Mouse (Mus musculus): ENCODE measurements at regions not wholly inside any gene's neighbourhood (a gene's known extent, or its start where the extent isn't known, plus 50 kb on each side); places are given as distances from the start of the nearest gene placed in this dataset.

DNA sequence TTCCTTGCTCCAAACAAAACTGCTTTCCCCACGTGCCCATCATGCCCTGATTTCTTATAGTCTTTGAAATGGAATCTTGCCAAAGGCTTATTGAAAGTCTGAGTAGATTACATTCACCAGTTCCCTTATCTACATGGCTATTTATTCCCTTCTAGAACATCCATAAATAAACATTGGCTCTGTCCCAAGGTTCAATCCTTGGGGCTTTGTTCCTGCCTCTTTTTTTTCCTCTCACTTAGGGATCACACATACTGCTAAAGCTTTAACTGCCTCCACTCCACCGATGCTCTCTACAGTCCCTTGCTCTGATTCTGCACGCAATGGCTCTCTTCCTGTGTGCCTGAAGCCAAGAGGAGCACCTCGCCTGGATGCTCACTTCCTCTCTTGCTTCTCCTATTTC lies 107.6 kb upstream of the Ncam1 start:
- no peaks in the 10 kb centered on the region for H3K4me1 ChIP-seq (ENCODE audit: control insufficient read depth, insufficient read depth, low read length)
- no peaks in the 10 kb centered on the region for H3K27me3 ChIP-seq (ENCODE audit: control insufficient read depth, insufficient read depth, low read length)
- WGBS, result 76% methylated on average over 4 of the region's 4 CpGs
- no peaks in the 10 kb centered on the region for H3K9me3 ChIP-seq (ENCODE audit: control insufficient read depth, low read length)
- H3K9ac ChIP-seq (ENCODE audit: low read length), result no peak overlapping the region
- no peak for ATAC-seq (ENCODE audit: insufficient read depth, low FRiP score, low TSS enrichment)
- no peak overlapping the region for H3K4me3 ChIP-seq (ENCODE audit: low read depth, low read length)
- DNase-seq (ENCODE audit: low spot score), result no peak
- H3K36me3 ChIP-seq (ENCODE audit: control insufficient read depth, insufficient read depth, low read length), result no peaks in the 10 kb centered on the region
- H3K4me2 ChIP-seq (ENCODE audit: low read depth), result no peak overlapping the region
- no peak overlapping the region for H3K27ac ChIP-seq (ENCODE audit: low read depth, low read length)

DNA sequence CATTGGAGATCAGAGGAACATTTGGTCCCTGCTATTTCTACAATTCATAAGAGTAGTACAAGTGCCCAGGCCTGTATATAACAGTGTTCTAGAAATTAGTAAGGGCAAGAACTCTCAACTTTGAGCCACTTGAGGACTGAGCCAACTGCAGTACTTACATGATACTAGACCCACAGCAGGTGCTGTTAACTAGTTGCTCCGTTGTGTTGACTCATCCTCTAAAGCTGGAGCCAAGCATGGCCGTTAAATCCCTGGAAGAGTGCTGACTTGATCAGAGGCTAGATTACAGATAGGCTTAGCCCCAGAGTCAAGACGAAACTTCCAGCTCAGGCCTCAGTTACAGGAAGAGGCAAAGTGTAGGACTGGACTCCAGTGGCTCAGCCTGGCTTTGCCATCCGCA lies 107.0 kb upstream of the Ncam1 start:
- Histone ChIP-seq H3K4me3 (ENCODE audit: low read depth, low read length) (no peak overlapping the region), H3K27me3 (ENCODE audit: control insufficient read depth, insufficient read depth, low read length) (no peaks in the 10 kb centered on the region), H3K4me2 (ENCODE audit: low read depth) (no peak overlapping the region), H3K36me3 (ENCODE audit: control insufficient read depth, insufficient read depth, low read length) (no peaks in the 10 kb centered on the region), H3K27ac (ENCODE audit: low read depth, low read length) (no peak overlapping the region), H3K9me3 (ENCODE audit: control insufficient read depth, low read length) (no peaks in the 10 kb centered on the region), H3K9ac (ENCODE audit: low read length) (no peak overlapping the region), H3K4me1 (ENCODE audit: control insufficient read depth, insufficient read depth, low read length) (no peaks in the 10 kb centered on the region)
- ATAC-seq (ENCODE audit: insufficient read depth, low FRiP score, low TSS enrichment), result no peak
- DNase-seq (ENCODE audit: low spot score), result no peak
- WGBS, result 83% methylated on average over 4 of the region's 4 CpGs

DNA sequence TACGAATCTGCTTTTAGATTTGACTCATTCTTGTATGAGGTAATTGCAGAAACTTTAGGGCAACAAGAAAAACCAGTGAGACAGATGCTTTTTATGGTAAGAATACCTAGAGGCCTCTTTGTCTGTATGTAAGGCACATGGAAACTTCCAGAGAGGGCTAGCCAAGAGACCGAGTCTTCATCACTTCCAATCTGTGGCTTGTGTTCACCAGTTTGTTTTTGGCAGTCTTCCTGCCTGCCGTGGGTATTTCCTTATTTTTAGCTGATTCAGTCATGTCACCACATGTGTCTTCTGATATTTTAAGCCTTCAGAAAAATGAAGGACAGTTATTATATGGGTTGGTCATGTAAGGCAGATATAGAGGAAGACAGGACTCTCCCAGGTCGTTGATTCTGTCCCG lies 100.2 kb upstream of the Ncam1 start:
- ATAC-seq (ENCODE audit: insufficient read depth, low FRiP score, low TSS enrichment), result no peak
- WGBS, result 88% methylated on average over 5 of the region's 5 CpGs

DNA sequence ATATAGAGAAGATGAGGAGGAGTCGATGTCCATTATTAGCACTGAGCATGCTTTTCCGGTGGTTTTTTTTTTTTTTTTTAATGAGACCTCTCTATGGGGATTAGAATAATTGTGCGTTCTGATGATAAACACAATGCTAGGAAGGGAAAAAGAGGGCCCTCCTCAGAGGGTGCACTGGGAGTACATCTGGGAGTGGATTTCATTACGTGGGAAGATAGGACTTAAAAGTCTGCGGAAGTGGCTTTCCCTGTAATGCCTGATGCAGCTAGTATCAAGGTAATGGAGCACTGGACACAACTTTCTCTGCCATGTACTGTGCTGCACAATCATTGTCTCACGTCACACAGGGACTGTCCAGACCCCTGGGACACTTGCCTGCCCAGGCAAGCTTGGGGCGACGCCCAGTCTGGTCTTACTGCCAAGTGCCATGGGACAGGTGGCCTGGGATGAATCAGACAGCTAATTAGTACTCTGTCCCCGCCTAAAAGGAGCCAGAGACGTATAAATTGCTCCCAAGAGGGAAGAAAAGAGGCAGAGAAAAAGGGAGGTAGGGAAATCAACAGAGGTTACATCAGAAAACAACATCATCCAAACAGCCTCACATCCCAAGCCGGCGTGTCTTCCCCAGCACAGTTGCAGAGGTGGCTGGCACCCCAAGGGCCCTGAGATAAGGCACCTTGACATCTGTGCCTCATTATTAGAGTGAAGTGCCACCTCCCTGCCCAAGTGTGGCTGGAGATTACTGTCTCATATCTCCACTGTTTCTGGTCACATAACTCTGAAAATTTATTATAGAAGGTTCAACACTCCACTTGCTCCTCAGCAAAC lies 86.0 kb upstream of the Ncam1 start:
- ATAC-seq (ENCODE audit: insufficient read depth, low FRiP score, low TSS enrichment) (no peak), DNase-seq (ENCODE audit: low spot score) (no peak)
- H3K27ac ChIP-seq (ENCODE audit: low read depth, low read length), result no peak overlapping the region
- 72% methylated on average over 12 of the region's 12 CpGs for WGBS
- no peak overlapping the region for H3K4me3 ChIP-seq (ENCODE audit: low read depth, low read length)
- no peaks in the 10 kb centered on the region for H3K4me1 ChIP-seq (ENCODE audit: control insufficient read depth, insufficient read depth, low read length)
- H3K9ac ChIP-seq (ENCODE audit: low read length), result no peak overlapping the region
- H3K36me3 ChIP-seq (ENCODE audit: control insufficient read depth, insufficient read depth, low read length), result no peaks in the 10 kb centered on the region
- H3K4me2 ChIP-seq (ENCODE audit: low read depth), result no peak overlapping the region
- H3K9me3 ChIP-seq (ENCODE audit: control insufficient read depth, low read length), result no peaks in the 10 kb centered on the region
- no peaks in the 10 kb centered on the region for H3K27me3 ChIP-seq (ENCODE audit: control insufficient read depth, insufficient read depth, low read length)

More for the DNA sequence above, 100.2 kb upstream of the Ncam1 start:
- Histone ChIP-seq H3K4me3 (ENCODE audit: low read depth, low read length) (no peak overlapping the region), H3K9me3 (ENCODE audit: control insufficient read depth, low read length) (no peaks in the 10 kb centered on the region), H3K9ac (ENCODE audit: low read length) (no peak overlapping the region), H3K4me1 (ENCODE audit: control insufficient read depth, insufficient read depth, low read length) (no peaks in the 10 kb centered on the region), H3K4me2 (ENCODE audit: low read depth) (no peak overlapping the region), H3K27ac (ENCODE audit: low read depth, low read length) (no peak overlapping the region), H3K36me3 (ENCODE audit: control insufficient read depth, insufficient read depth, low read length) (no peaks in the 10 kb centered on the region), H3K27me3 (ENCODE audit: control insufficient read depth, insufficient read depth, low read length) (no peaks in the 10 kb centered on the region)
- DNase-seq (ENCODE audit: low spot score), result no peak

DNA sequence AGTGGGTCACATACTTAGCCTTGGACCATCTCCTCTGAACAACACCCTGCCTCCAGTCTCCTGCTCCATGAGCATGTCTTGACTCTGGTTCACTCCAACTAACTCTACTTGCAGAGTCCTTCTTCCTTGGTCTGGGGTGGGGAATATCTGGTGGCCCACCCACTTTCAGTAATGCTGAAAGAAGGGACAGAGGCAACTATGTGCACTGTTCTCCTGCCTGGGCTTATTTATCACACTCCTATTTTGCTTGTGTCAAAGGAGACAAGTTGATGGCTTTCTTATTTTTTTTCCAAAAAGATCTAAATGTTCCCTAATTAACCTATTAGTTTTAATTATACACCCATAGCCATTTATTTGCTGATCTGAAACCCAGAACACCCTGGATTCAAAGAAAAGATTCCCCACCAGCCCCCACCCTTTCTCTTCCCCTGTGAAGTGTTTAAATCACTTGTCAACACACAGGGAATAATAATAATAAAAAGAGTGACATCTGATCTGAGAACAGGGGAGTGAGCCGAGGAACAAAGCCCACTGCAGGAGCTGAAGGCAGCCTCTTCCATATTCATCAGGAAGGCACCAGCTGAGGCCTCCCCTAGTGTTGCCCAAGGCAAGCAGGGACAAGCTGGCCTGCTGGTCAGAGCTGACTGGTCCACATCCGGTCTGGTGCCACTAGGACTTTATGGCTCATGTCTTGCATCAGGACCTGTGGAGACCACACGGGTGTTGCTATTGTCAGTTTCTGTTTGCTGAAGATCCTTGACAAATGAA lies 80.8 kb upstream of the Ncam1 start:
- no peaks in the 10 kb centered on the region for H3K27me3 ChIP-seq (ENCODE audit: control insufficient read depth, insufficient read depth, low read length)
- H3K4me2 ChIP-seq (ENCODE audit: low read depth), result no peak overlapping the region
- no peak overlapping the region for H3K27ac ChIP-seq (ENCODE audit: low read depth, low read length)
- H3K9me3 ChIP-seq (ENCODE audit: control insufficient read depth, low read length), result no peaks in the 10 kb centered on the region
- DNase-seq (ENCODE audit: low spot score) (peak; percentile 61), ATAC-seq (ENCODE audit: insufficient read depth, low FRiP score, low TSS enrichment) (peak; percentile 88)
- H3K4me1 ChIP-seq (ENCODE audit: control insufficient read depth, insufficient read depth, low read length), result 0 out of 2 replicates have a peak, but pooled peaks cover 2% of the 10 kb centered on the region
- no peak overlapping the region for H3K4me3 ChIP-seq (ENCODE audit: low read depth, low read length)
- no peak overlapping the region for H3K9ac ChIP-seq (ENCODE audit: low read length)
- H3K36me3 ChIP-seq (ENCODE audit: control insufficient read depth, insufficient read depth, low read length), result no peaks in the 10 kb centered on the region
- WGBS, result 7% methylated on average over 3 of the region's 3 CpGs

DNA sequence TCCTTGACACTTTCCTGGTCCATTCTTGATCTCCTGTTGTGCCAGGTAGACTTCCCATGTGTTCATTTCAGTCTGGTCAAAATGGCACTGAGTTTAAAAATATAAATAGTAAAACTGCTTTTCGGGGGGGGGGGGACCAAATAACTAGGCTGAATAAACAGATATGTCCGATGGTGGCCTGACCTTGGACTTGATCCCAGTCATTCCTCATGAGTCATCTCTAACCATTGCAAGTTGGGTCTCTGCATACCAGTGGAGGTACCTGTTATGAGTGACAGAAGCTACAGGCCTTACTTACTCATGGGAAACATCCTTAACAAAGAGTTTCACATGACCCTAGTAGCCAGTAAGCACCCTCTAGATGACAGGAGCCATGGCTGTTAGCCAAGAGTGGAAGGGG lies 76.2 kb upstream of the Ncam1 start:
- Histone ChIP-seq H3K27ac (ENCODE audit: low read depth, low read length) (no peak overlapping the region), H3K9me3 (ENCODE audit: control insufficient read depth, low read length) (no peaks in the 10 kb centered on the region), H3K4me2 (ENCODE audit: low read depth) (no peak overlapping the region), H3K27me3 (ENCODE audit: control insufficient read depth, insufficient read depth, low read length) (no peaks in the 10 kb centered on the region), H3K4me1 (ENCODE audit: control insufficient read depth, insufficient read depth, low read length) (0 out of 2 replicates have a peak, but pooled peaks cover 2% of the 10 kb centered on the region), H3K9ac (ENCODE audit: low read length) (no peak overlapping the region), H3K4me3 (ENCODE audit: low read depth, low read length) (no peak overlapping the region), H3K36me3 (ENCODE audit: control insufficient read depth, insufficient read depth, low read length) (no peaks in the 10 kb centered on the region)
- no peak for ATAC-seq (ENCODE audit: insufficient read depth, low FRiP score, low TSS enrichment)
- no peak for DNase-seq (ENCODE audit: low spot score)
- WGBS, result 84% methylated on average over 2 of the region's 2 CpGs

DNA sequence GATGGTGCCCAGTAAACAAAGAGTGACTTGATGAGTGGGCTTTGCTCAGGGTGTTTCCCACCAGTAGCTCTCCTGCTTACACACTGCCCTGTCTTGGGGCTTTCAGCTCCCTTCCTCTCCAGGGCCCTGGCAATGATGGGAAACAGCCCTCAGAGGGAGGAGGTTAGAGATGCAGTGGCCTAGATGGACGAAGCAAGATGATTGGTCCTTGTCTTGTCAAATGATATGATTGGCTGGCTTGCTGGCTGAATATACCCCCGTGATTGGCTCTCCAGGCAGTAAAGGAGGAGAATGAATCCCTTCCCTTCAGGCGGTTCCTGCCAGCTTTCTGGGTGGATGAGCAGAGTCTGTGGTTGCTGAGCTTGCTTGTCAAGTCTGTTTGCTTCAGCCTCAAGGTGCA lies 74.8 kb upstream of the Ncam1 start:
- peak; percentile 92 for ATAC-seq (ENCODE audit: insufficient read depth, low FRiP score, low TSS enrichment)
- 3% methylated on average over 3 of the region's 3 CpGs for WGBS
- H3K9ac ChIP-seq (ENCODE audit: low read length), result peak overlapping the region; percentile 46; the same call in 1 of the 2 replicates

DNA sequence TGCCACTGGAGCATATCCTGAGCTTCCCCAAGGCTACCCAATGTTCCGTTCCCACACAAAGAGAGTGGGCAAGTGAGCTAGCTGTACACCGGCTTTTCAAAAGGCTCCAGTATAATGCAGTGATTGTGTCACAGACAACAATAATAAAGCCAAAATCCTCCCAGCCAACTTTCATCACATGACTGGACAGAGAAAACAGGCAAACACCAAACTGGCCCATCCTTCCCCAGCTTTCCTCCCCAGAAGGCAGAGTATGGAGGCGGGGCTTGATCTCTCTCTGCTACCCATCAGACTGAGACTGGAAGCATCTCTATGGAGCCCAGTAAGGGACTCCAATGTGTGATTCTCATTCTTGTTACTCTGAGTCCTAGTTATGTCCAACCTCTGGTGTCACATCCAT lies 52.8 kb upstream of the Ncam1 start:
- no peaks in the 10 kb centered on the region; the same call in 1 of the 2 replicates for H3K4me1 ChIP-seq (ENCODE audit: control insufficient read depth, insufficient read depth, low read length)
- no peak overlapping the region for H3K4me3 ChIP-seq (ENCODE audit: low read depth, low read length)
- no peak overlapping the region for H3K9ac ChIP-seq (ENCODE audit: low read length)
- H3K4me2 ChIP-seq (ENCODE audit: low read depth), result no peak overlapping the region
- DNase-seq (ENCODE audit: low spot score) (no peak), ATAC-seq (ENCODE audit: insufficient read depth, low FRiP score, low TSS enrichment) (no peak)
- H3K27ac ChIP-seq (ENCODE audit: low read depth, low read length), result no peak overlapping the region
- H3K36me3 ChIP-seq (ENCODE audit: control insufficient read depth, insufficient read depth, low read length), result no peaks in the 10 kb centered on the region
- H3K9me3 ChIP-seq (ENCODE audit: control insufficient read depth, low read length), result no peaks in the 10 kb centered on the region
- H3K27me3 ChIP-seq (ENCODE audit: control insufficient read depth, insufficient read depth, low read length), result no peaks in the 10 kb centered on the region
- 82% methylated on average over 3 of the region's 3 CpGs for WGBS

More for the DNA sequence above, 74.8 kb upstream of the Ncam1 start:
- H3K36me3 ChIP-seq (ENCODE audit: control insufficient read depth, insufficient read depth, low read length), result no peaks in the 10 kb centered on the region
- peak; percentile 72 for DNase-seq (ENCODE audit: low spot score)
- H3K4me1 ChIP-seq (ENCODE audit: control insufficient read depth, insufficient read depth, low read length), result no peaks in the 10 kb centered on the region
- H3K4me3 ChIP-seq (ENCODE audit: low read depth, low read length), result peak overlapping the region; percentile 26; the same call in 1 of the 2 replicates
- H3K27ac ChIP-seq (ENCODE audit: low read depth, low read length), result peak overlapping the region; percentile 51
- H3K27me3 ChIP-seq (ENCODE audit: control insufficient read depth, insufficient read depth, low read length), result no peaks in the 10 kb centered on the region
- peak overlapping the region; percentile 30 for H3K4me2 ChIP-seq (ENCODE audit: low read depth)
- H3K9me3 ChIP-seq (ENCODE audit: control insufficient read depth, low read length), result no peaks in the 10 kb centered on the region

All from neural tube, embryonic 11.5 days (tissue).